Mouse (Mus musculus): ENCODE results near the gene Tmem30a.

DNA sequence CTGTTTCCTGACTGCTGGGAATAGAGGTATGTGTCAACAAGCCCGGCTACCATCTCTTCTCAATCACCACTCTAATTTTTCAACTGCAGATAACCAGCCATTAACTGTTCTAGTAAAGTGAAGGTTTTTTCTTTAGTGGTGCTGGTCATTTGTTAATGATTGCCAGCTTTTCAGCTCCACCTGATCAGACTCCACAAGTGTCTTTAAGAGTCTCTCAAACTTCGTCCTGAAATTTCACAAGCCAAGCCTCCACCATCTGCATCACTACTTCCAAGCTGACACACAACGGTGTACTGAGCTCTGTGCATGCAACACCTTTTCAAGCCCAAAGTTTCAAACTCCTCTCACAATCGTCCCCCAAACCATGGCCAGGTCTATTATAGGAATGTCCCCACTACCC lies 28.0 kb downstream of the Tmem30a start:
- TF ChIP-seq CTCF (IDR thresholded peaks at IDR 0.05; ENCODE audit: low read depth, low read length) (no peak), GATA2 (IDR thresholded peaks at IDR 0.05; ENCODE audit: borderline replicate concordance, low read depth, low read length) (no peak), POLR2AphosphoS5 (IDR thresholded peaks at IDR 0.05; ENCODE audit: insufficient replicate concordance, low read depth, low read length) (no peak), GATA1 (IDR thresholded peaks at IDR 0.05; ENCODE audit: borderline replicate concordance, low read length) (no peak), TAL1 (conservative IDR thresholded peaks at IDR 0.05; ENCODE audit: low read depth, low read length) (no peak)

Data from G1E (cell line).